Mouse (Mus musculus) liver, embryonic 14.5 days (tissue): Measurements from ENCODE around the gene Mad1l1. TPM values are rescaled to one million over a fixed set of nuclear protein-coding genes. Genes with fewer than 3 reads are reported as not detected.

ENCODE experiments used
- ATAC-seq: fragments of 200-750 bp; cut with Nextera tagmentation; 2 replicates; pipeline ENCODE4 v1.8.0; 2017; ENCODE audit warnings: moderate number of reproducible peaks, mild to moderate bottlenecking, moderate library complexity; ENCODE audit not compliant: insufficient read depth
- DNase-seq, 3 experiments: peaks; one replicate each; pipeline ENCODE4 v3.0.0-alpha.2; 2012 to 2013; ENCODE audit warnings: low read depth in 3 of 3, low spot score in 3 of 3
- H3K27ac ChIP-seq: fragments of 300-500 bp; sonication (generic); 2 replicates; pipeline ENCODE4 v1.5.1; 2014; ENCODE audit warnings: moderate library complexity, mild to moderate bottlenecking, control low read depth, inconsistent platforms
- H3K27me3 ChIP-seq: fragments of 300-500 bp; sonication (generic); 2 replicates; pipeline ENCODE4 v1.6.1; 2014; ENCODE audit warnings: mild to moderate bottlenecking, low read length, moderate library complexity; ENCODE audit not compliant: control insufficient read depth, insufficient read depth
- H3K36me3 ChIP-seq: fragments of 300-500 bp; sonication (generic); replicated peaks from 2 replicates; pipeline ENCODE4 v1.6.1; 2014; ENCODE audit warnings: low read depth; ENCODE audit not compliant: control insufficient read depth, insufficient read depth
- H3K4me1 ChIP-seq, 2 experiments: fragments of 200-500 bp in 1 of 2; fragments of 300-500 bp in 1 of 2; sonication (generic) in 1 of 2; replicated peaks; 2 replicates each; pipeline ENCODE4 v1.6.1; 2012 to 2014; ENCODE audit warnings: antibody characterized with exemption in 1 of 2, inconsistent platforms in 1 of 2, low read length in 1 of 2; ENCODE audit not compliant: control insufficient read depth in 2 of 2, insufficient read depth in 2 of 2
- H3K4me2 ChIP-seq: fragments of 300-500 bp; sonication (generic); 2 replicates; pipeline ENCODE4 v1.6.1; 2014; ENCODE audit warnings: low read depth, mild to moderate bottlenecking, control low read depth, moderate library complexity
- H3K4me3 ChIP-seq, 2 experiments: fragments of 200-500 bp in 1 of 2; fragments of 300-500 bp in 1 of 2; sonication (generic) in 1 of 2; 2 replicates each; pipeline ENCODE4 v1.5.1; 2012 to 2014; ENCODE audit warnings: low read depth in 2 of 2, low read length in 2 of 2, mild to moderate bottlenecking in 2 of 2, control low read depth in 1 of 2, inconsistent platforms in 1 of 2, moderate library complexity in 1 of 2; ENCODE audit not compliant: insufficient read depth in 1 of 2
- H3K9ac ChIP-seq: fragments of 300-500 bp; sonication (generic); replicated peaks from 2 replicates; pipeline ENCODE4 v1.6.1; 2014; ENCODE audit warnings: mild to moderate bottlenecking, control low read depth, moderate library complexity
- H3K9me3 ChIP-seq: fragments of 300-500 bp; sonication (generic); 2 replicates; pipeline ENCODE4 v1.6.1; 2016; ENCODE audit warnings: low read length, mixed read lengths; ENCODE audit not compliant: control insufficient read depth
- CTCF ChIP-seq: IDR thresholded peaks from 2 replicates; pipeline ENCODE4 v1.5.1; 2016; ENCODE audit warnings: antibody characterized with exemption, low read depth, control low read depth
- EP300 ChIP-seq: IDR thresholded peaks from 2 replicates; pipeline ENCODE4 v1.6.1; 2016; ENCODE audit warnings: antibody characterized with exemption, low read depth
- WGBS: fragments of 180-500 bp; shearing (Covaris S2); extraction: QIAGEN DNeasy Blood & Tissue Kit; methylation state at CpG from one replicate; pipeline ENCODE4 v1.1.7; 2014; ENCODE audit not compliant: insufficient replicate concordance; 5-methylcytosine and 5-hydroxymethylcytosine counted together
- polyA plus RNA-seq, 2 experiments: library from polyadenylated mRNA; depleted of rRNA in 1 of 2; stranded (reverse) in 1 of 2; unstranded in 1 of 2; fragments of >200 nt; fragmentation: Nextera tagmentation in 1 of 2; extraction: Ambion mirVana in 1 of 2; gene quantifications; 2 replicates each; pipeline versions ENCODE4 v1.2.1 to v1.2.3; 2012 to 2014

Gene Mad1l1
- polyA plus RNA-seq, 2 experiments = 15.5 to 16.9 TPM

DNA sequence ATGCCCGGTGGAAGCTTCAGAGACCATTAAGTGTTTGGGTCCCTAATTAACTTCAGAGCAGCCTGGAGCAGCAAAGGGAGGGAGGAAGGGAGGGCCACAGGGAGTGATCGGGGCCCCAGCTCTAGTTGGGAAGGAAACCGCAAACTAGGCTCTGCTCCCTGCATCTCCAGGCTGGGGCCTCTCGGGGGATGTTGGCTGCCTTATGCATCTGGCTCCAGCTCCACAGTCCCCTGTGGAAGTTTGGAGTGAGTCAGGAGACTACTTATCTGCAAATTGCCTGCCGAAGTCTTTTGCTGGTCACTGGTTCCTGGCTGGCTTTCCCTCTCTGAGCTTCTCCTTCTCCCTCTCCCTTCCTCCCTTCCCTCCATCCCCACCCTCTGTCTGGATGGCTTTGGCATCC, 357.0 kb downstream of the Mad1l1 start:
- TF ChIP-seq EP300 (no peak), CTCF (no peak)
- Histone ChIP-seq H3K4me3 (no peak overlapping the region), H3K4me1 (no peaks in the 10 kb centered on the region), H3K27ac (no peak overlapping the region), H3K9ac (no peak overlapping the region), H3K4me2 (no peak overlapping the region), H3K9me3 (no peaks in the 10 kb centered on the region), H3K27me3 (no peaks in the 10 kb centered on the region), H3K36me3 (no peaks in the 10 kb centered on the region)
- DNase-seq (no peak), ATAC-seq (no peak)
- WGBS = 58% methylated on average over 5 of the region's 5 CpGs

DNA sequence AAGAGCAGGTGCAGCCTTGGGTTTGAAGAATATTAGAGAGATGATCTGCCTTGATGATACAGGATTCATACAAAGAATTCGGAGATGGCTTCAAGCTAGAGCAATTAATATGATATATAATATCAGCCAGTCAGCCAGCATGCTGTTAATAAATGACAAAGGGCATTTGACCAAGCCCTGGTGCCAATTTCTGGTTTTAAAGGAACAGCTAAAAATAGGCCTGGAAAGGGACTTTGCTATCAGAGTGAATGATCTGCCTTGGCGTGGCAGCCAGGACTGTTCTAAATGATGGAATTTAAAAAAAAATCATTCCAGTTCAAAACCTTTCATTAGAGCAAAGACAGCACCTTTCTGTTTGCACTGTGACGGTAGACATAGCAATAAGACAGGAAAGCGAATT, 361.6 kb downstream of the Mad1l1 start:
- Histone ChIP-seq H3K4me2 (no peak overlapping the region), H3K27me3 (no peaks in the 10 kb centered on the region), H3K9ac (no peak overlapping the region), H3K4me1 (no peaks in the 10 kb centered on the region), H3K27ac (no peak overlapping the region), H3K9me3 (no peaks in the 10 kb centered on the region), H3K4me3 (no peak overlapping the region), H3K36me3 (no peaks in the 10 kb centered on the region)
- no peak for TF ChIP-seq CTCF
- TF ChIP-seq EP300 = no peak
- DNase-seq = no peak
- ATAC-seq = no peak
- WGBS = 57% methylated on average over 4 of the region's 4 CpGs

Other genes with a start within 250 kb of the Mad1l1 start
- 12.8 and 18.4 TPM in 2 replicates for gene Nudt1, start 104 bp upstream of the Mad1l1 start, polyA plus RNA-seq (2012; rRNA removed)
- gene Nudt1, start 104 bp upstream of the Mad1l1 start, polyA plus RNA-seq (2014; fragmentation: Nextera tagmentation; extraction: Ambion mirVana) = 23.2 and 26.3 TPM in 2 replicates
- gene Mrm2, start 10.3 kb upstream of the Mad1l1 start, polyA plus RNA-seq (2012; rRNA removed) = 5.0 and 6.6 TPM in 2 replicates
- 9.5 and 10.7 TPM in 2 replicates for gene Mrm2, start 10.3 kb upstream of the Mad1l1 start, polyA plus RNA-seq (2014; fragmentation: Nextera tagmentation; extraction: Ambion mirVana)
- gene Snx8, start 67.7 kb upstream of the Mad1l1 start, polyA plus RNA-seq (2012; rRNA removed) = 6.6 TPM in 2 replicates
- 4.1 and 4.9 TPM in 2 replicates for gene Snx8, start 67.7 kb upstream of the Mad1l1 start, polyA plus RNA-seq (2014; fragmentation: Nextera tagmentation; extraction: Ambion mirVana)
- 50.9 and 86.8 TPM in 2 replicates for gene Eif3b, start 97.8 kb upstream of the Mad1l1 start, polyA plus RNA-seq (2012; rRNA removed)
- gene Eif3b, start 97.8 kb upstream of the Mad1l1 start, polyA plus RNA-seq (2014; fragmentation: Nextera tagmentation; extraction: Ambion mirVana) = 85.2 and 99.6 TPM in 2 replicates
- gene Gm4869, start 124.1 kb upstream of the Mad1l1 start, polyA plus RNA-seq (2012; rRNA removed) = 0.01 TPM in 1 of 2 replicates, not detected in the other
- gene Gm4869, start 124.1 kb upstream of the Mad1l1 start, polyA plus RNA-seq (2014; fragmentation: Nextera tagmentation; extraction: Ambion mirVana) = not detected in 2 replicates
- gene Chst12, start 184.0 kb upstream of the Mad1l1 start, polyA plus RNA-seq (2012; rRNA removed) = 4.3 and 4.8 TPM in 2 replicates
- 5.4 and 6.5 TPM in 2 replicates for gene Chst12, start 184.0 kb upstream of the Mad1l1 start, polyA plus RNA-seq (2014; fragmentation: Nextera tagmentation; extraction: Ambion mirVana)
- gene Grifin, start 243.5 kb upstream of the Mad1l1 start, polyA plus RNA-seq (2012; rRNA removed) = 2.5 and 2.7 TPM in 2 replicates
- 2.3 and 4.0 TPM in 2 replicates for gene Grifin, start 243.5 kb upstream of the Mad1l1 start, polyA plus RNA-seq (2014; fragmentation: Nextera tagmentation; extraction: Ambion mirVana)